Mouse (Mus musculus): ENCODE measurements around the gene Tesc. TPM values are rescaled to one million over a fixed set of nuclear protein-coding genes. Genes with fewer than 3 reads are reported as not detected.

Gene Tesc
- polyA plus RNA-seq, 1 experiment from 2014 or later, result 12.3 TPM

GRCm38 (mm10) chr5:118004619-118005018 lies 22.9 kb upstream of the Tesc start:
- H3K27me3 ChIP-seq (ENCODE audit: control insufficient read depth, insufficient read depth, low read length), result no peaks in the 10 kb centered on the region
- ATAC-seq (ENCODE audit: low FRiP score, low TSS enrichment), result no peak
- H3K9me3 ChIP-seq (ENCODE audit: control insufficient read depth, low read length), result no peaks in the 10 kb centered on the region
- H3K36me3 ChIP-seq (ENCODE audit: control insufficient read depth, insufficient read depth, low read length), result peaks cover 88% of the 10 kb centered on the region
- no peak overlapping the region for H3K27ac ChIP-seq (ENCODE audit: low read depth, low read length)
- H3K4me2 ChIP-seq (replicated peaks; ENCODE audit: low read depth, low read length), result no peak overlapping the region
- H3K9ac ChIP-seq (ENCODE audit: low read depth, low read length), result no peak overlapping the region
- H3K4me1 ChIP-seq (ENCODE audit: control insufficient read depth, insufficient read depth, low read length), result no peaks in the 10 kb centered on the region
- H3K4me3 ChIP-seq (ENCODE audit: low read length), result no peak overlapping the region
- WGBS, result 84% methylated on average over 8 of the region's 8 CpGs

- H3K36me3 ChIP-seq (ENCODE audit: control insufficient read depth, insufficient read depth, low read length), result peaks cover 83% of the 10 kb centered on the region
- H3K9ac ChIP-seq (ENCODE audit: low read depth, low read length), result no peak overlapping the region
- 0 out of 2 replicates have a peak, but pooled peaks cover 2% of the 10 kb centered on the region for H3K4me1 ChIP-seq (ENCODE audit: control insufficient read depth, insufficient read depth, low read length)
- WGBS, result 82% methylated on average over 1 of the region's 1 CpGs
- H3K4me3 ChIP-seq (ENCODE audit: low read length), result no peak overlapping the region
- no peak for ATAC-seq (ENCODE audit: low FRiP score, low TSS enrichment)
- H3K9me3 ChIP-seq (ENCODE audit: control insufficient read depth, low read length), result no peaks in the 10 kb centered on the region
- no peaks in the 10 kb centered on the region for H3K27me3 ChIP-seq (ENCODE audit: control insufficient read depth, insufficient read depth, low read length)
- H3K4me2 ChIP-seq (replicated peaks; ENCODE audit: low read depth, low read length), result no peak overlapping the region
- no peak overlapping the region for H3K27ac ChIP-seq (ENCODE audit: low read depth, low read length)
Measured at GRCm38 (mm10) chr5:118005728-118006127, 21.8 kb upstream of the Tesc start.

- no peak overlapping the region for H3K4me2 ChIP-seq (replicated peaks; ENCODE audit: low read depth, low read length)
- H3K36me3 ChIP-seq (ENCODE audit: control insufficient read depth, insufficient read depth, low read length), result peaks cover 59% of the 10 kb centered on the region
- no peak overlapping the region for H3K4me3 ChIP-seq (ENCODE audit: low read length)
- H3K27me3 ChIP-seq (ENCODE audit: control insufficient read depth, insufficient read depth, low read length), result no peaks in the 10 kb centered on the region
- H3K27ac ChIP-seq (ENCODE audit: low read depth, low read length), result no peak overlapping the region
- no peak for ATAC-seq (ENCODE audit: low FRiP score, low TSS enrichment)
- H3K4me1 ChIP-seq (ENCODE audit: control insufficient read depth, insufficient read depth, low read length), result 0 out of 2 replicates have a peak, but pooled peaks cover 2% of the 10 kb centered on the region
- 90% methylated on average over 13 of the region's 13 CpGs for WGBS
- H3K9me3 ChIP-seq (ENCODE audit: control insufficient read depth, low read length), result no peaks in the 10 kb centered on the region
- H3K9ac ChIP-seq (ENCODE audit: low read depth, low read length), result no peak overlapping the region
Measured at GRCm38 (mm10) chr5:118008344-118008743, 19.2 kb upstream of the Tesc start.

- ATAC-seq (ENCODE audit: low FRiP score, low TSS enrichment), result no peak
- Histone ChIP-seq H3K27me3 (ENCODE audit: control insufficient read depth, insufficient read depth, low read length) (no peaks in the 10 kb centered on the region), H3K9ac (ENCODE audit: low read depth, low read length) (no peak overlapping the region), H3K36me3 (ENCODE audit: control insufficient read depth, insufficient read depth, low read length) (peaks cover 40% of the 10 kb centered on the region), H3K4me3 (ENCODE audit: low read length) (no peak overlapping the region), H3K9me3 (ENCODE audit: control insufficient read depth, low read length) (no peaks in the 10 kb centered on the region), H3K4me2 (replicated peaks; ENCODE audit: low read depth, low read length) (no peak overlapping the region), H3K4me1 (ENCODE audit: control insufficient read depth, insufficient read depth, low read length) (peaks cover 8% of the 10 kb centered on the region), H3K27ac (ENCODE audit: low read depth, low read length) (no peak overlapping the region)
- 80% methylated on average over 7 of the region's 7 CpGs for WGBS
Measured at GRCm38 (mm10) chr5:118010872-118011271, 16.7 kb upstream of the Tesc start.

- H3K4me2 ChIP-seq (replicated peaks; ENCODE audit: low read depth, low read length), result no peak overlapping the region
- no peak for ATAC-seq (ENCODE audit: low FRiP score, low TSS enrichment)
- WGBS, result 78% methylated on average over 7 of the region's 7 CpGs
- no peak overlapping the region for H3K4me3 ChIP-seq (ENCODE audit: low read length)
- H3K27me3 ChIP-seq (ENCODE audit: control insufficient read depth, insufficient read depth, low read length), result no peaks in the 10 kb centered on the region
- H3K36me3 ChIP-seq (ENCODE audit: control insufficient read depth, insufficient read depth, low read length), result peaks cover 31% of the 10 kb centered on the region
- H3K9ac ChIP-seq (ENCODE audit: low read depth, low read length), result no peak overlapping the region
- H3K4me1 ChIP-seq (ENCODE audit: control insufficient read depth, insufficient read depth, low read length), result peaks cover 8% of the 10 kb centered on the region
- no peak overlapping the region for H3K27ac ChIP-seq (ENCODE audit: low read depth, low read length)
- H3K9me3 ChIP-seq (ENCODE audit: control insufficient read depth, low read length), result no peaks in the 10 kb centered on the region
Measured at GRCm38 (mm10) chr5:118011796-118012195, 15.7 kb upstream of the Tesc start.

- WGBS, result 19% methylated on average over 12 of the region's 12 CpGs
- Histone ChIP-seq H3K36me3 (ENCODE audit: control insufficient read depth, insufficient read depth, low read length) (peaks cover 4% of the 10 kb centered on the region; the same call in 1 of the 2 replicates), H3K4me2 (replicated peaks; ENCODE audit: low read depth, low read length) (no peak overlapping the region), H3K4me3 (ENCODE audit: low read length) (no peak overlapping the region), H3K4me1 (ENCODE audit: control insufficient read depth, insufficient read depth, low read length) (peaks cover 8% of the 10 kb centered on the region), H3K9me3 (ENCODE audit: control insufficient read depth, low read length) (no peaks in the 10 kb centered on the region), H3K27ac (ENCODE audit: low read depth, low read length) (no peak overlapping the region), H3K9ac (ENCODE audit: low read depth, low read length) (no peak overlapping the region), H3K27me3 (ENCODE audit: control insufficient read depth, insufficient read depth, low read length) (no peaks in the 10 kb centered on the region)
- ATAC-seq (ENCODE audit: low FRiP score, low TSS enrichment), result no peak
Measured at GRCm38 (mm10) chr5:118015028-118015427, 12.5 kb upstream of the Tesc start.

- H3K4me1 ChIP-seq (ENCODE audit: control insufficient read depth, insufficient read depth, low read length), result peaks cover 6% of the 10 kb centered on the region
- H3K9ac ChIP-seq (ENCODE audit: low read depth, low read length), result no peak overlapping the region
- H3K9me3 ChIP-seq (ENCODE audit: control insufficient read depth, low read length), result no peaks in the 10 kb centered on the region
- 97% methylated on average over 2 of the region's 2 CpGs for WGBS
- H3K27me3 ChIP-seq (ENCODE audit: control insufficient read depth, insufficient read depth, low read length), result no peaks in the 10 kb centered on the region
- no peak for ATAC-seq (ENCODE audit: low FRiP score, low TSS enrichment)
- H3K4me3 ChIP-seq (ENCODE audit: low read length), result no peak overlapping the region
- H3K27ac ChIP-seq (ENCODE audit: low read depth, low read length), result no peak overlapping the region
- no peak overlapping the region for H3K4me2 ChIP-seq (replicated peaks; ENCODE audit: low read depth, low read length)
- H3K36me3 ChIP-seq (ENCODE audit: control insufficient read depth, insufficient read depth, low read length), result no peaks in the 10 kb centered on the region
Measured at GRCm38 (mm10) chr5:118015669-118016068, 11.9 kb upstream of the Tesc start.

- H3K36me3 ChIP-seq (ENCODE audit: control insufficient read depth, insufficient read depth, low read length), result no peaks in the 10 kb centered on the region
- H3K27me3 ChIP-seq (ENCODE audit: control insufficient read depth, insufficient read depth, low read length), result no peaks in the 10 kb centered on the region
- no peak overlapping the region for H3K4me3 ChIP-seq (ENCODE audit: low read length)
- H3K4me2 ChIP-seq (replicated peaks; ENCODE audit: low read depth, low read length), result no peak overlapping the region
- 55% methylated on average over 5 of the region's 5 CpGs for WGBS
- ATAC-seq (ENCODE audit: low FRiP score, low TSS enrichment), result no peak
- H3K9me3 ChIP-seq (ENCODE audit: control insufficient read depth, low read length), result no peaks in the 10 kb centered on the region
- H3K27ac ChIP-seq (ENCODE audit: low read depth, low read length), result no peak overlapping the region
- H3K9ac ChIP-seq (ENCODE audit: low read depth, low read length), result no peak overlapping the region
- peaks cover 6% of the 10 kb centered on the region for H3K4me1 ChIP-seq (ENCODE audit: control insufficient read depth, insufficient read depth, low read length)
Measured at GRCm38 (mm10) chr5:118017527-118017926, 10.0 kb upstream of the Tesc start.

- 54% methylated on average over 11 of the region's 11 CpGs for WGBS
- H3K27me3 ChIP-seq (ENCODE audit: control insufficient read depth, insufficient read depth, low read length), result no peaks in the 10 kb centered on the region
- H3K4me2 ChIP-seq (replicated peaks; ENCODE audit: low read depth, low read length), result no peak overlapping the region
- H3K4me3 ChIP-seq (ENCODE audit: low read length), result no peak overlapping the region
- no peaks in the 10 kb centered on the region for H3K9me3 ChIP-seq (ENCODE audit: control insufficient read depth, low read length)
- no peak overlapping the region for H3K9ac ChIP-seq (ENCODE audit: low read depth, low read length)
- no peak for ATAC-seq (ENCODE audit: low FRiP score, low TSS enrichment)
- peaks cover 3% of the 10 kb centered on the region for H3K4me1 ChIP-seq (ENCODE audit: control insufficient read depth, insufficient read depth, low read length)
- H3K36me3 ChIP-seq (ENCODE audit: control insufficient read depth, insufficient read depth, low read length), result no peaks in the 10 kb centered on the region
- no peak overlapping the region for H3K27ac ChIP-seq (ENCODE audit: low read depth, low read length)
Measured at GRCm38 (mm10) chr5:118019905-118020304, 7.6 kb upstream of the Tesc start.
